Mouse (Mus musculus): ENCODE results near the gene Polr2j. TPM values are rescaled to one million over a fixed set of nuclear protein-coding genes. Genes with fewer than 3 reads are reported as not detected.
A peak's percentile ranks its signal among the peaks of the same experiment; 100 is the strongest.

Polr2j gene
- polyA plus RNA-seq, 1 experiment from 2014 or later, result 217 TPM

DNA sequence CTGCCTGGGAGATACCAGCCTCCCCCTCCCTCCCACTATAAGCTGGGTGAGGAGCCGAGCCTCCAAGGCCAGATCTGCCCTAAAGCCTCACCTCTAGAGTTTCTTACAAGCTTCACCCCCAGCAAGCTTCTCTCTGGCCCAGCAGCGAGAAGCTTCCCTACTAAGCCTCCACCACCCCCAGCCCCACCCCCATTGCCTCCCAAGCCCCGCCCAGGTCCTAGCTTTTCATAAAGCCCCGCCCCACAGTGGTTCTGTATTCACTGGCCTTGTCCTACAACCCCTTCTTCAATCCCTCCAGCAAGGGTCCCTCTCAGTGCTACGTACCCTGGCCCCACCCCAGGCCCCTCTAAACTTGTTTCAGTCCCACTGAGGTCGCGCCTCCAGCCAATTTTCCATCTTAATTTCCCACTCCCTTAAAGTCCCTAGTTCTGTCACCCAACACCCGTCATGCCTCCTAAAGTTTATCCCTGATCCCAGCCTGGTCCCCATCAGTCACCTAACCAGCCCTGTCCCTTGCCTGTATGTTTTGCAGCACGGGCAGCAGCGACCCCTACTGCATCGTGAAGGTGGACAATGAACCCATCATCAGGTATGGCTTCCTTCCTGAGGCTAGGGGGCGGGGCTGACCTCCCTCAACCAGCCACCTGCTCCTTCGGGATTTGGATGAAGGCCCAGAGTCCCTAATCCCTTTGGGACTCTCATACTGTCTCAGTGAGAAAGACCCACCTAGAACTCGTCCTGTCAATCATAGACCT lies 27.4 kb upstream of the Polr2j start:
- H3K9me3 ChIP-seq (ENCODE audit: low read depth, low read length), result no peaks in the 10 kb centered on the region
- WGBS, result 11% methylated on average over 14 of the region's 14 CpGs
- H3K4me2 ChIP-seq, result no peak overlapping the region
- ATAC-seq (ENCODE audit: insufficient read depth) (no peak), DNase-seq (peak; percentile 7)
- H3K36me3 ChIP-seq (ENCODE audit: insufficient read depth), result no peaks in the 10 kb centered on the region
- H3K9ac ChIP-seq, result no peak overlapping the region
- H3K4me1 ChIP-seq (ENCODE audit: insufficient read depth), result peaks cover 4% of the 10 kb centered on the region
- peaks cover 16% of the 10 kb centered on the region for H3K27me3 ChIP-seq (ENCODE audit: insufficient read depth, low read length)
- peak; percentile 20; the same call in 1 of the 2 replicates for TF ChIP-seq CTCF (IDR thresholded peaks at IDR 0.05; ENCODE audit: low read depth)
- H3K4me3 ChIP-seq (ENCODE audit: low read depth, low read length), result no peak overlapping the region
- no peak overlapping the region for H3K27ac ChIP-seq (ENCODE audit: low read depth)

DNA sequence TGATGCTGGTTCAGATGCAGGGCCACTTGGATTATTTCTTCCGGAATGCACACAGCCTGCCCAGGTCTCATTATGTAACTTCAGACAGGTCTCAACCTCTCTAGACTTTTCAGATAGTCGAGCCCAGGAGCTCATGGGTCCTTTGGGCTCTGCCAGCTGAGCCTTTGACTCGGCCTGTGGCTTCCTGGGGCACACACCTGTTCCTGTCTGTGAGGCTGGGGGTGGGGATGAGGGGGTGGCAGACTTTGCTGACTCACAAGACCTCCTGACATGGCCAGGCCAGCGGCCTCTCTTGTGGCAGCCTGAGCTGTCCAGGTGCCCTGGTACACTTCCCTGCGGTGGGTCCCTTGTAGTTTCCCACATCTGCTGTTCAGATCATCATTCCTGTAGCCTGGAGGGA lies 24.5 kb upstream of the Polr2j start:
- WGBS, result 55% methylated on average over 5 of the region's 5 CpGs
- Histone ChIP-seq H3K9ac (no peak overlapping the region), H3K36me3 (ENCODE audit: insufficient read depth) (no peaks in the 10 kb centered on the region), H3K27ac (ENCODE audit: low read depth) (no peak overlapping the region), H3K27me3 (ENCODE audit: insufficient read depth, low read length) (no peaks in the 10 kb centered on the region), H3K4me1 (ENCODE audit: insufficient read depth) (no peaks in the 10 kb centered on the region), H3K4me3 (ENCODE audit: low read depth, low read length) (no peak overlapping the region), H3K9me3 (ENCODE audit: low read depth, low read length) (no peaks in the 10 kb centered on the region), H3K4me2 (no peak overlapping the region)
- no peak for DNase-seq
- no peak for TF ChIP-seq CTCF (IDR thresholded peaks at IDR 0.05; ENCODE audit: low read depth)
- no peak for ATAC-seq (ENCODE audit: insufficient read depth)

DNA sequence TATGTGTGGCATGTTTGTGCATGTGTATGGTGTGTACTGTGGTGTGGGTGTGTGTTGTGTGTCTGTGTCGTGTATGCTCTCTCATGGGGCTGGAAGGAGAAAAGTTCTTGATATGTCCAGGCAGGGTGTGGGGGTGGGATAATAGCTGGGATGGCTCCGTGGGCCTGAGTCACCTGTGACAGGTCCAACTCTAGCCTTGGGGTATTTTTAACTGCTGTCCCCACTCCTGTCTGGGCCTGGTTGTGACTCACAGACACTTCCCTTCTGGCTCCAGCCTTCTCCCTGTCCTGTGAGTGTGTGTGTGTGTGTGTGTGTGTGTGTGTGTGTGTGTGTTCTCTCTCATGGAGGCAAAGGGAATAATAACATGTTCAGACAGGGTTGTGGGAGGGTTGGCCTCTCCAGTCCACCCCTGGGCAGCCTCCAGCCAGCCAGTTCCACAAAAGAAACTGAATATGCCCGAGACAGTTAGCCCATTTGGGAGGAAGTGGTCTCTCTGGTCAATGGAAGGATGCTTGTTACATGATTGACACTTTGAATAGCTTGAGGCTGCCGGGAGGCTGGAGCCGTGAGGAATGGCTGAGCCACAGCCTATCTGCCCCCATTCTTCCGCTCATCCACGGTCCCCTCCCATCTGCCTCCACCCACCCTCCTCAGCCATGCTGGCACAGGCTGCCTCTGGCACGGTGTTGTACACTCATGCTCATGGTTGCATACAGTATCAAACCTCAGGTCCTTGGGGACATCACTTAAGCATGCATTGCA lies 22.0 kb upstream of the Polr2j start:
- Histone ChIP-seq H3K27ac (ENCODE audit: low read depth) (no peak overlapping the region), H3K27me3 (ENCODE audit: insufficient read depth, low read length) (no peaks in the 10 kb centered on the region), H3K9me3 (ENCODE audit: low read depth, low read length) (no peaks in the 10 kb centered on the region), H3K9ac (no peak overlapping the region), H3K36me3 (ENCODE audit: insufficient read depth) (no peaks in the 10 kb centered on the region), H3K4me2 (no peak overlapping the region), H3K4me1 (ENCODE audit: insufficient read depth) (no peaks in the 10 kb centered on the region), H3K4me3 (ENCODE audit: low read depth, low read length) (no peak overlapping the region)
- 64% methylated on average over 8 of the region's 8 CpGs for WGBS
- no peak for TF ChIP-seq CTCF (IDR thresholded peaks at IDR 0.05; ENCODE audit: low read depth)
- ATAC-seq (ENCODE audit: insufficient read depth), result no peak
- DNase-seq, result no peak

DNA sequence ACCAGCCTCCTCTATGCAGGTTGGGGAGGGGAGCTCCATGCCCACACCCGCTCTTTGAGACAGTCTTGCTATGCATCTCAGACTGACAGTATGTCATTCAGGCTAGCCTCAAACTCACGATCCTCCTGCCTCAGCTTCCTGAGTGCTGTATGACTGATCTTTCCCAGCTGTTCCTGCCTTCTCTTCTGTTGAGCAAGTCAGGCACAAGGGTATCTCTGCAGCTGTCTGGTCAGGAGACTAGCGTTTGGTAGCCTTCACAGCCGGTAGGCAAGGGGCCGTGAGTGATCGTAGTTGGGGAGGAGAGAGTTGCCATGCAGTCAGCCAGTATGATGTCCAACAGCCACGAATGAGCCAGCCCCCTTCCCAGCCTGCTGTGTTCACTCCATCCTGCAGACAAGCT lies 21.3 kb upstream of the Polr2j start:
- Histone ChIP-seq H3K27ac (ENCODE audit: low read depth) (no peak overlapping the region), H3K4me2 (no peak overlapping the region)
- no peak for TF ChIP-seq CTCF (IDR thresholded peaks at IDR 0.05; ENCODE audit: low read depth)

DNA sequence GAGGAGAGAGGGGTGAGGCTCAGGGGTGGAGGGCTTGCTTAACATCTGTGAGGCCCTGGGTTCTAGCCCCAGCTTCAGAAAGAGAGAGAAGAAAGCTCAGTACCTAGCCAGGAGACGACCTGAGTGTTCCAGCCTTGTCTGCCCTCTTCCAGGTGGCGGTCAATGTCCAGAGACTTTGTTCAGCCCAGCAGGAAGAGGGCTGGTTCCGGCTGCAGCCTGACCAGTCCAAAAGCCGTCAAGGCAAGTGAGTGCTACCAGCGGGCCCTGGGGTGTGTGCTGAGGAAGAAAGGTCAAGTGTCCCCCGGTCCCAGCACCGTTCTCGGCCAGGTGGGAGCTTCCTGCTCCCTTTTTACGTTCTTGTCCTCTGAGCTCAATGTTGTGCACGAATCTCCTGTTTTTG lies 17.9 kb upstream of the Polr2j start:
- Histone ChIP-seq H3K27me3 (ENCODE audit: insufficient read depth, low read length) (peaks cover 5% of the 10 kb centered on the region; the same call in 1 of the 2 replicates), H3K27ac (ENCODE audit: low read depth) (no peak overlapping the region), H3K4me3 (ENCODE audit: low read depth, low read length) (no peak overlapping the region), H3K9ac (no peak overlapping the region), H3K36me3 (ENCODE audit: insufficient read depth) (no peaks in the 10 kb centered on the region), H3K4me2 (no peak overlapping the region), H3K9me3 (ENCODE audit: low read depth, low read length) (no peaks in the 10 kb centered on the region), H3K4me1 (ENCODE audit: insufficient read depth) (no peaks in the 10 kb centered on the region)
- 69% methylated on average over 10 of the region's 10 CpGs for WGBS
- DNase-seq (no peak), ATAC-seq (ENCODE audit: insufficient read depth) (no peak)
- no peak for TF ChIP-seq CTCF (IDR thresholded peaks at IDR 0.05; ENCODE audit: low read depth)

More for the DNA sequence above, 21.3 kb upstream of the Polr2j start:
- H3K27me3 ChIP-seq (ENCODE audit: insufficient read depth, low read length), result no peaks in the 10 kb centered on the region
- H3K9ac ChIP-seq, result no peak overlapping the region
- WGBS, result 63% methylated on average over 7 of the region's 7 CpGs
- H3K4me1 ChIP-seq (ENCODE audit: insufficient read depth), result no peaks in the 10 kb centered on the region
- DNase-seq (no peak), ATAC-seq (ENCODE audit: insufficient read depth) (no peak)
- H3K4me3 ChIP-seq (ENCODE audit: low read depth, low read length), result no peak overlapping the region
- no peaks in the 10 kb centered on the region for H3K36me3 ChIP-seq (ENCODE audit: insufficient read depth)
- H3K9me3 ChIP-seq (ENCODE audit: low read depth, low read length), result no peaks in the 10 kb centered on the region

DNA sequence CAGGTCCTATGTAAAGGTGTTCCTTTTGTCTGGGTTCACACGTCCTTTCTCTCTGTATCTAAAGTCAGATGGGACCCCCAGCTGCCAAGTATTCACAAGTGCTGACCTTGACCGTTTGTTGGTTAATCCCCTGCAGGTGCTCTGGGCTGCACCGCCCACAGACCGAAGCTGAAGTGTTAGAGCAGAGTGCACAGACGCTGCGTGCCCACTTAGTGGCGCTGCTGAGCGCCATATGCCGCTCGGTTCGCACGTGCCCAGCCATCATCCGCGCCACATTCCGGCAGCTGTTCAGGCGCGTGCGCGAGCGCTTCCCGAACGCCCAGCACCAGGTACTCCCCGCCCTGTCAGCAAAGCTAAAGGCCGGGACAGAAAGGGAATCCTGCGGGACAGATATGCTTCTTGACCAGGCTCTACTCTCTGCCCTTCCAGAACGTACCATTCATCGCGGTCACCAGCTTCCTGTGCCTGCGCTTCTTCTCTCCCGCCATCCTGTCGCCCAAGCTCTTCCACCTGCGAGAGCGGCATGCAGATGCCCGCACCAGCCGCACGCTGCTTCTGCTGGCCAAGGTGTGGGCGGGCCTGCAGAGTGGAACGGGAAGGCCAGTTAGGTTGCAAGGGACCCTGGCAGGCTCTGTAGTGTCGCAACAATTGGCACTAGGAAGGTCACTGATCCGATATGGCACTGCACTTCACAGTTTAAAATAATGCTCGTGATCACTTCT lies 14.2 kb upstream of the Polr2j start:
- ATAC-seq (ENCODE audit: insufficient read depth) (peak; percentile 89), DNase-seq (peak; percentile 89)
- no peaks in the 10 kb centered on the region for H3K36me3 ChIP-seq (ENCODE audit: insufficient read depth)
- H3K4me2 ChIP-seq, result peak overlapping the region; percentile 64
- no peaks in the 10 kb centered on the region for H3K9me3 ChIP-seq (ENCODE audit: low read depth, low read length)
- no peaks in the 10 kb centered on the region for H3K4me1 ChIP-seq (ENCODE audit: insufficient read depth)
- H3K27ac ChIP-seq (ENCODE audit: low read depth), result no peak overlapping the region
- 5% methylated on average over 41 of the region's 41 CpGs for WGBS
- peaks cover 5% of the 10 kb centered on the region; the same call in 1 of the 2 replicates for H3K27me3 ChIP-seq (ENCODE audit: insufficient read depth, low read length)
- peak overlapping the region; percentile 24 for H3K4me3 ChIP-seq (ENCODE audit: low read depth, low read length)
- H3K9ac ChIP-seq, result no peak overlapping the region
- peak; percentile 91 for TF ChIP-seq CTCF (IDR thresholded peaks at IDR 0.05; ENCODE audit: low read depth)

DNA sequence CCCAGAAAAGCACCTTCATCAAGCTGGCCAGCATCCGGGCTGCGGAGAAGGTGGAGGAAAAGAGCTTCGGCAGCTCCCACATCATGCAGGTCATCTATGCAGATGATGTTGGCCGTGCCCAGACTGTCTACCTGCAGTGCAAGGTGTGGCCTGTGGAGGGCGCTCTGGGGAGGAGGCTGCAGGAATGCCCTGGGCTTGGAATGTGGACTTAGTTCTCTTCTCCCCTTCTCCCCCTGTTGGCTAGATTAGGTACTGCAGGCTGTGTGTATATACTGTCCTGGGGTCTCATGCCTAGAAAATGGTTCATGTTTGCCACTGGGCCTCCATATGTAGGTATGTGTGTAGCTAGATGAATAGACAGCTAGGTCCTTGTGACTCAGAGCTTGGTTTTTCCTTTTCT lies 11.9 kb upstream of the Polr2j start:
- H3K4me2 ChIP-seq, result no peak overlapping the region
- TF ChIP-seq CTCF (IDR thresholded peaks at IDR 0.05; ENCODE audit: low read depth), result peak; percentile 66
- H3K27ac ChIP-seq (ENCODE audit: low read depth), result no peak overlapping the region
- H3K4me3 ChIP-seq (ENCODE audit: low read depth, low read length), result no peak overlapping the region
- DNase-seq, result peak; percentile 38
- no peak overlapping the region for H3K9ac ChIP-seq
- peaks cover 5% of the 10 kb centered on the region; the same call in 1 of the 2 replicates for H3K27me3 ChIP-seq (ENCODE audit: insufficient read depth, low read length)
- H3K9me3 ChIP-seq (ENCODE audit: low read depth, low read length), result no peaks in the 10 kb centered on the region
- 87% methylated on average over 5 of the region's 5 CpGs for WGBS
- no peak for ATAC-seq (ENCODE audit: insufficient read depth)
- no peaks in the 10 kb centered on the region for H3K4me1 ChIP-seq (ENCODE audit: insufficient read depth)
- H3K36me3 ChIP-seq (ENCODE audit: insufficient read depth), result no peaks in the 10 kb centered on the region
